ENCODE assay signal across 8 mouse cellular contexts in genomic region chr11:120631726-120632448, GRCm38 (mm10). TPM values are rescaled to one million over a fixed set of nuclear protein-coding genes. Genes with fewer than 3 reads are reported as not detected.
DNase-seq lines count a peak whose midpoint lies in the region; ATAC-seq and TF ChIP-seq lines count a peak whose summit lies in the region.

No protein-coding gene starts in this region.

- ATAC-seq in embryonic facial prominence, embryonic 12.5 days (ENCODE audit: insufficient number of reproducible peaks, insufficient read depth, low FRiP score, low TSS enrichment): no peak
- ATAC-seq in intestine, embryonic 14.5 days (replicated peaks; ENCODE audit: low FRiP score, low TSS enrichment, low read depth): no peak
- ATAC-seq in midbrain, postnatal 0 days (ENCODE audit: low FRiP score): no peak

- WGBS in lung, adult 2 months: 43% methylated on average over 4 of the region's 4 CpGs
- 65% methylated on average over 4 of the region's 4 CpGs for WGBS in embryonic facial prominence, embryonic 12.5 days
- 54% methylated on average over 4 of the region's 4 CpGs for WGBS in intestine, embryonic 14.5 days
- WGBS in midbrain, postnatal 0 days: 67% methylated on average over 4 of the region's 4 CpGs

- TF ChIP-seq POLR2A in lung, adult 2 months (IDR thresholded peaks at IDR 0.05; ENCODE audit: borderline replicate concordance, extremely low read depth, low read depth, low read length): no peak

- H3K4me1 ChIP-seq in lung, adult 2 months (ENCODE audit: control insufficient read depth, insufficient read depth, low read length): peaks cover 24% of the 10 kb centered on the region
- peaks cover 29% of the 10 kb centered on the region for H3K4me1 ChIP-seq in embryonic facial prominence, embryonic 12.5 days
- H3K4me1 ChIP-seq in intestine, embryonic 14.5 days (replicated peaks; ENCODE audit: control insufficient read depth, insufficient read depth, low read length): peaks cover 20% of the 10 kb centered on the region
- peaks cover 5% of the 10 kb centered on the region for H3K4me1 ChIP-seq in midbrain, postnatal 0 days (ENCODE audit: insufficient read depth, low read length)

- H3K9ac ChIP-seq in embryonic facial prominence, embryonic 12.5 days: peak overlapping the region; percentile 89
- H3K9ac ChIP-seq in intestine, embryonic 14.5 days (ENCODE audit: low read length): peak overlapping the region; percentile 88
- peak overlapping the region; percentile 83 for H3K9ac ChIP-seq in midbrain, postnatal 0 days (replicated peaks; ENCODE audit: low read length, poor library complexity, severe bottlenecking)

- peak overlapping the region; percentile 90 for H3K27ac ChIP-seq in embryonic facial prominence, embryonic 12.5 days
- no peak overlapping the region; the same call in 1 of the 2 replicates for H3K27ac ChIP-seq in intestine, embryonic 14.5 days (ENCODE audit: low read depth)
- peak overlapping the region; percentile 91; the same call in 1 of the 2 replicates for H3K27ac ChIP-seq in midbrain, postnatal 0 days (ENCODE audit: low read depth, low read length)

- peaks cover 19% of the 10 kb centered on the region for H3K36me3 ChIP-seq in embryonic facial prominence, embryonic 12.5 days
- H3K36me3 ChIP-seq in intestine, embryonic 14.5 days (ENCODE audit: control insufficient read depth, insufficient read depth, low read length): peaks cover 16% of the 10 kb centered on the region
- H3K36me3 ChIP-seq in midbrain, postnatal 0 days (ENCODE audit: insufficient read depth, low read length): peaks cover 25% of the 10 kb centered on the region

- no peaks in the 10 kb centered on the region for H3K27me3 ChIP-seq in embryonic facial prominence, embryonic 12.5 days
- no peaks in the 10 kb centered on the region for H3K27me3 ChIP-seq in intestine, embryonic 14.5 days (replicated peaks; ENCODE audit: control insufficient read depth, insufficient read depth, low read length)
- H3K27me3 ChIP-seq in midbrain, postnatal 0 days (ENCODE audit: insufficient read depth, low read length): no peaks in the 10 kb centered on the region

- no peak for DNase-seq in lung, adult 2 months
- DNase-seq in lung, postnatal 25 days (ENCODE audit: low spot score): no peak
- DNase-seq in intestine, embryonic 14.5 days (ENCODE audit: low spot score): peak; percentile 56
- no peak for DNase-seq in midbrain, postnatal 0 days (ENCODE audit: low spot score)
- no peak for DNase-seq in MN1 (ENCODE audit: low spot score)
- no peak for DNase-seq in cerebellum, postnatal 10 days
- DNase-seq in cerebellum, adult 11-12 months: no peak

- H3K4me2 ChIP-seq in embryonic facial prominence, embryonic 12.5 days (replicated peaks): peak overlapping the region; percentile 84
- H3K4me2 ChIP-seq in intestine, embryonic 14.5 days (ENCODE audit: low read length): peak overlapping the region; percentile 81
- H3K4me2 ChIP-seq in midbrain, postnatal 0 days (ENCODE audit: low read depth, low read length, poor library complexity, severe bottlenecking): peak overlapping the region; percentile 96

- H3K9me3 ChIP-seq in embryonic facial prominence, embryonic 12.5 days: no peaks in the 10 kb centered on the region
- no peaks in the 10 kb centered on the region for H3K9me3 ChIP-seq in intestine, embryonic 14.5 days (ENCODE audit: control insufficient read depth, low read length)
- H3K9me3 ChIP-seq in midbrain, postnatal 0 days (ENCODE audit: low read length): no peaks in the 10 kb centered on the region

- H3K4me3 ChIP-seq in lung, adult 2 months (replicated peaks; ENCODE audit: extremely low read depth, low read depth, low read length): peak overlapping the region; percentile 89
- H3K4me3 ChIP-seq in embryonic facial prominence, embryonic 12.5 days: peak overlapping the region; percentile 94
- peak overlapping the region; percentile 83 for H3K4me3 ChIP-seq in intestine, embryonic 14.5 days (ENCODE audit: low read depth, low read length)
- H3K4me3 ChIP-seq in midbrain, postnatal 0 days (ENCODE audit: low read depth, low read length): peak overlapping the region; percentile 89

- TF ChIP-seq CTCF in lung, adult 2 months (IDR thresholded peaks at IDR 0.05; ENCODE audit: insufficient read depth, low read length): no peak
- no peak for TF ChIP-seq CTCF in midbrain, postnatal 0 days (IDR thresholded peaks at IDR 0.05)

RNA-seq across cellular contexts. Expression of gene Mafg, which starts 1.5 kb away (rescaled TPM):
- polyA plus RNA-seq in lung, adult 2 months (2012; rRNA removed): 41.5 and 51.3 TPM in 2 replicates
- polyA plus RNA-seq in embryonic facial prominence, embryonic 12.5 days (2016; fragmentation: Nextera tagmentation; extraction: Ambion mirVana): 33.6 and 34.8 TPM in 2 replicates
- 20.1 and 25.0 TPM in 2 replicates for polyA plus RNA-seq in intestine, embryonic 14.5 days (2014; fragmentation: Nextera tagmentation; extraction: Ambion mirVana)
- 42.1 and 46.5 TPM in 2 replicates for total RNA-seq in midbrain, postnatal 0 days (2014; rRNA removed)
- 40.8 and 41.7 TPM in 2 replicates for polyA plus RNA-seq in midbrain, postnatal 0 days (2015; fragmentation: Nextera tagmentation; extraction: Ambion mirVana)

RNA-seq across cellular contexts. Expression of gene Sirt7, which starts 6.8 kb away (rescaled TPM):
- polyA plus RNA-seq in lung, adult 2 months (2012; rRNA removed): 75.2 and 84.1 TPM in 2 replicates
- 29.7 and 30.4 TPM in 2 replicates for polyA plus RNA-seq in embryonic facial prominence, embryonic 12.5 days (2016; fragmentation: Nextera tagmentation; extraction: Ambion mirVana)
- polyA plus RNA-seq in intestine, embryonic 14.5 days (2014; fragmentation: Nextera tagmentation; extraction: Ambion mirVana): 31.8 and 35.6 TPM in 2 replicates
- 31.3 and 39.7 TPM in 2 replicates for total RNA-seq in midbrain, postnatal 0 days (2014; rRNA removed)
- polyA plus RNA-seq in midbrain, postnatal 0 days (2015; fragmentation: Nextera tagmentation; extraction: Ambion mirVana): 34.7 and 36.0 TPM in 2 replicates

RNA-seq across cellular contexts. Expression of gene Pycr1, which starts 11.7 kb away (rescaled TPM):
- polyA plus RNA-seq in lung, adult 2 months (2012; rRNA removed): 4.1 and 4.5 TPM in 2 replicates
- 25.3 and 26.5 TPM in 2 replicates for polyA plus RNA-seq in embryonic facial prominence, embryonic 12.5 days (2016; fragmentation: Nextera tagmentation; extraction: Ambion mirVana)
- polyA plus RNA-seq in intestine, embryonic 14.5 days (2014; fragmentation: Nextera tagmentation; extraction: Ambion mirVana): 22.4 and 23.2 TPM in 2 replicates
- 8.6 and 10.8 TPM in 2 replicates for total RNA-seq in midbrain, postnatal 0 days (2014; rRNA removed)
- 10.4 and 11.7 TPM in 2 replicates for polyA plus RNA-seq in midbrain, postnatal 0 days (2015; fragmentation: Nextera tagmentation; extraction: Ambion mirVana)

RNA-seq across cellular contexts. Expression of gene Pcyt2, which starts 14.2 kb away (rescaled TPM):
- 217 and 238 TPM in 2 replicates for polyA plus RNA-seq in lung, adult 2 months (2012; rRNA removed)
- polyA plus RNA-seq in embryonic facial prominence, embryonic 12.5 days (2016; fragmentation: Nextera tagmentation; extraction: Ambion mirVana): 143 and 147 TPM in 2 replicates
- 157 and 179 TPM in 2 replicates for polyA plus RNA-seq in intestine, embryonic 14.5 days (2014; fragmentation: Nextera tagmentation; extraction: Ambion mirVana)
- total RNA-seq in midbrain, postnatal 0 days (2014; rRNA removed): 130 and 137 TPM in 2 replicates
- 129 and 143 TPM in 2 replicates for polyA plus RNA-seq in midbrain, postnatal 0 days (2015; fragmentation: Nextera tagmentation; extraction: Ambion mirVana)

RNA-seq across cellular contexts. Expression of gene Myadml2, which starts 16.1 kb away (rescaled TPM):
- polyA plus RNA-seq in lung, adult 2 months (2012; rRNA removed): 1.1 and 3.1 TPM in 2 replicates
- polyA plus RNA-seq in embryonic facial prominence, embryonic 12.5 days (2016; fragmentation: Nextera tagmentation; extraction: Ambion mirVana): 0.47 TPM in 1 of 2 replicates, not detected in the other
- polyA plus RNA-seq in intestine, embryonic 14.5 days (2014; fragmentation: Nextera tagmentation; extraction: Ambion mirVana): 0.32 TPM in 1 of 2 replicates, not detected in the other
- 1.5 and 1.6 TPM in 2 replicates for total RNA-seq in midbrain, postnatal 0 days (2014; rRNA removed)
- 1.4 and 1.7 TPM in 2 replicates for polyA plus RNA-seq in midbrain, postnatal 0 days (2015; fragmentation: Nextera tagmentation; extraction: Ambion mirVana)
